Mouse (Mus musculus): ENCODE measurements at regions not wholly inside any gene's neighbourhood (a gene's known extent, or its start where the extent isn't known, plus 50 kb on each side); places are given as distances from the start of the nearest gene placed in this dataset.
"Not testable (repeated sequence)": the region's sequence is repeated elsewhere in the genome, so short reads cannot be mapped to it uniquely, and the experiment has no call there.

GRCm38 (mm10) chr14:17427751-17428150 is 232.3 kb upstream of the Thrb start:
- 65% methylated on average over 1 of the region's 1 CpGs for WGBS
- H3K4me3 ChIP-seq: no peak overlapping the region
- DNase-seq (ENCODE audit: low spot score): no peak

GRCm38 (mm10) chr14:17429157-17429556 is 230.9 kb upstream of the Thrb start:
- DNase-seq (ENCODE audit: low spot score): no peak
- no peaks in the 10 kb centered on the region for H3K36me3 ChIP-seq
- no peak overlapping the region for H3K4me3 ChIP-seq
- 0 out of 2 replicates have a peak, but pooled peaks cover 5% of the 10 kb centered on the region for H3K4me1 ChIP-seq
- H3K9me3 ChIP-seq: no peaks in the 10 kb centered on the region
- 72% methylated on average over 3 of the region's 3 CpGs for WGBS
- no peak overlapping the region for H3K27ac ChIP-seq
- H3K27me3 ChIP-seq (ENCODE audit: insufficient read depth, poor library complexity, severe bottlenecking): no peaks in the 10 kb centered on the region

More at GRCm38 (mm10) chr14:17427751-17428150, 232.3 kb upstream of the Thrb start:
- Histone ChIP-seq H3K9me3 (no peaks in the 10 kb centered on the region), H3K36me3 (no peaks in the 10 kb centered on the region), H3K27ac (no peak overlapping the region), H3K27me3 (ENCODE audit: insufficient read depth, poor library complexity, severe bottlenecking) (no peaks in the 10 kb centered on the region), H3K4me1 (0 out of 2 replicates have a peak, but pooled peaks cover 5% of the 10 kb centered on the region)

- H3K27ac ChIP-seq: no peak overlapping the region
- no peaks in the 10 kb centered on the region for H3K27me3 ChIP-seq (ENCODE audit: insufficient read depth, poor library complexity, severe bottlenecking)
- H3K36me3 ChIP-seq: no peaks in the 10 kb centered on the region
- H3K9me3 ChIP-seq: no peaks in the 10 kb centered on the region
- H3K4me3 ChIP-seq: no peak overlapping the region
- 77% methylated on average over 1 of the region's 1 CpGs for WGBS
- 0 out of 2 replicates have a peak, but pooled peaks cover 5% of the 10 kb centered on the region for H3K4me1 ChIP-seq
- no peak for DNase-seq (ENCODE audit: low spot score)
These were observed 226.7 kb upstream of the Thrb start for GRCm38 (mm10) chr14:17433346-17433745.

GRCm38 (mm10) chr14:17457946-17458345 is 202.1 kb upstream of the Thrb start:
- no peaks in the 10 kb centered on the region for H3K9me3 ChIP-seq
- H3K27me3 ChIP-seq (ENCODE audit: insufficient read depth, poor library complexity, severe bottlenecking): no peaks in the 10 kb centered on the region
- no peak overlapping the region for H3K27ac ChIP-seq
- H3K36me3 ChIP-seq: no peaks in the 10 kb centered on the region
- H3K4me1 ChIP-seq: no peaks in the 10 kb centered on the region
- H3K4me3 ChIP-seq: no peak overlapping the region
- 79% methylated on average over 2 of the region's 2 CpGs for WGBS
- DNase-seq (ENCODE audit: low spot score): no peak

- no peak overlapping the region for H3K4me3 ChIP-seq
- H3K27me3 ChIP-seq (ENCODE audit: insufficient read depth, poor library complexity, severe bottlenecking): no peaks in the 10 kb centered on the region
- no peaks in the 10 kb centered on the region for H3K36me3 ChIP-seq
- 84% methylated on average over 1 of the region's 1 CpGs for WGBS
- no peak overlapping the region for H3K27ac ChIP-seq
- no peak for DNase-seq (ENCODE audit: low spot score)
- H3K4me1 ChIP-seq: no peaks in the 10 kb centered on the region
- H3K9me3 ChIP-seq: no peaks in the 10 kb centered on the region
These were observed 181.1 kb upstream of the Thrb start for GRCm38 (mm10) chr14:17478963-17479362.

- Histone ChIP-seq H3K4me3 (no peak overlapping the region), H3K27ac (no peak overlapping the region), H3K27me3 (ENCODE audit: insufficient read depth, poor library complexity, severe bottlenecking) (no peaks in the 10 kb centered on the region), H3K4me1 (no peaks in the 10 kb centered on the region), H3K36me3 (no peaks in the 10 kb centered on the region), H3K9me3 (no peaks in the 10 kb centered on the region)
- no peak for DNase-seq (ENCODE audit: low spot score)
These were observed 175.2 kb upstream of the Thrb start for GRCm38 (mm10) chr14:17484866-17485265.

GRCm38 (mm10) chr14:17513756-17514155 is 146.3 kb upstream of the Thrb start:
- WGBS: 46% methylated on average over 1 of the region's 1 CpGs

GRCm38 (mm10) chr14:17522696-17523095 is 137.4 kb upstream of the Thrb start:
- Histone ChIP-seq H3K9me3 (no peaks in the 10 kb centered on the region), H3K27me3 (ENCODE audit: insufficient read depth, poor library complexity, severe bottlenecking) (no peaks in the 10 kb centered on the region), H3K4me1 (no peaks in the 10 kb centered on the region), H3K4me3 (no peak overlapping the region), H3K27ac (no peak overlapping the region), H3K36me3 (no peaks in the 10 kb centered on the region)
- DNase-seq (ENCODE audit: low spot score): no peak
- 81% methylated on average over 3 of the region's 3 CpGs for WGBS

More at GRCm38 (mm10) chr14:17513756-17514155, 146.3 kb upstream of the Thrb start:
- no peaks in the 10 kb centered on the region for H3K36me3 ChIP-seq
- H3K4me1 ChIP-seq: no peaks in the 10 kb centered on the region
- no peak overlapping the region for H3K4me3 ChIP-seq
- no peak overlapping the region for H3K27ac ChIP-seq
- no peaks in the 10 kb centered on the region for H3K9me3 ChIP-seq
- DNase-seq (ENCODE audit: low spot score): no peak
- no peaks in the 10 kb centered on the region for H3K27me3 ChIP-seq (ENCODE audit: insufficient read depth, poor library complexity, severe bottlenecking)

- no peaks in the 10 kb centered on the region for H3K9me3 ChIP-seq
- DNase-seq (ENCODE audit: low spot score): no peak
- H3K4me1 ChIP-seq: no peaks in the 10 kb centered on the region
- no peak overlapping the region for H3K27ac ChIP-seq
- no peaks in the 10 kb centered on the region for H3K36me3 ChIP-seq
- WGBS: 78% methylated on average over 4 of the region's 4 CpGs
- H3K4me3 ChIP-seq: no peak overlapping the region
- H3K27me3 ChIP-seq (ENCODE audit: insufficient read depth, poor library complexity, severe bottlenecking): no peaks in the 10 kb centered on the region
These were observed 136.1 kb upstream of the Thrb start for GRCm38 (mm10) chr14:17523916-17524315.

GRCm38 (mm10) chr14:17539322-17539721 is 120.7 kb upstream of the Thrb start:
- no peak overlapping the region for H3K27ac ChIP-seq
- DNase-seq (ENCODE audit: low spot score): no peak
- no peak overlapping the region for H3K4me3 ChIP-seq
- 82% methylated on average over 1 of the region's 1 CpGs for whole genome bisulfite sequencing
- no peaks in the 10 kb centered on the region for H3K9me3 ChIP-seq
- H3K27me3 ChIP-seq (ENCODE audit: insufficient read depth, poor library complexity, severe bottlenecking): no peaks in the 10 kb centered on the region
- H3K36me3 ChIP-seq: no peaks in the 10 kb centered on the region
- no peaks in the 10 kb centered on the region for H3K4me1 ChIP-seq

- H3K27ac ChIP-seq: no peak overlapping the region
- H3K4me3 ChIP-seq: no peak overlapping the region
- no peaks in the 10 kb centered on the region for H3K9me3 ChIP-seq
- 82% methylated on average over 1 of the region's 1 CpGs for WGBS
- H3K4me1 ChIP-seq: no peaks in the 10 kb centered on the region
- no peak for DNase-seq (ENCODE audit: low spot score)
- H3K27me3 ChIP-seq (ENCODE audit: insufficient read depth, poor library complexity, severe bottlenecking): no peaks in the 10 kb centered on the region
- no peaks in the 10 kb centered on the region for H3K36me3 ChIP-seq
These were observed 103.6 kb upstream of the Thrb start for GRCm38 (mm10) chr14:17556458-17556857.

GRCm38 (mm10) chr14:17560001-17560400 is 100.1 kb upstream of the Thrb start:
- not testable (repeated sequence) for H3K4me3 ChIP-seq; DNase-seq (ENCODE audit: low spot score); H3K27ac ChIP-seq; H3K27me3 ChIP-seq (ENCODE audit: insufficient read depth, poor library complexity, severe bottlenecking); H3K36me3 ChIP-seq; H3K9me3 ChIP-seq; H3K4me1 ChIP-seq
- WGBS: 43% methylated on average over 3 of the region's 3 CpGs

GRCm38 (mm10) chr14:17567927-17568326 is 92.1 kb upstream of the Thrb start:
- H3K36me3 ChIP-seq: no peaks in the 10 kb centered on the region
- no peak overlapping the region for H3K4me3 ChIP-seq
- no peaks in the 10 kb centered on the region for H3K27me3 ChIP-seq (ENCODE audit: insufficient read depth, poor library complexity, severe bottlenecking)
- H3K9me3 ChIP-seq: no peaks in the 10 kb centered on the region
- H3K27ac ChIP-seq: no peak overlapping the region
- 71% methylated on average over 1 of the region's 1 CpGs for WGBS
- H3K4me1 ChIP-seq: no peaks in the 10 kb centered on the region
- no peak for DNase-seq (ENCODE audit: low spot score)

- WGBS: 59% methylated on average over 2 of the region's 2 CpGs
- no peak for DNase-seq (ENCODE audit: low spot score)
These were observed 90.9 kb upstream of the Thrb start for GRCm38 (mm10) chr14:17569087-17569636.

More at GRCm38 (mm10) chr14:17569087-17569636, 90.9 kb upstream of the Thrb start:
- no peaks in the 10 kb centered on the region for H3K9me3 ChIP-seq
- no peaks in the 10 kb centered on the region for H3K4me1 ChIP-seq
- no peak overlapping the region for H3K27ac ChIP-seq
- H3K27me3 ChIP-seq (ENCODE audit: insufficient read depth, poor library complexity, severe bottlenecking): no peaks in the 10 kb centered on the region
- no peaks in the 10 kb centered on the region for H3K36me3 ChIP-seq
- no peak overlapping the region for H3K4me3 ChIP-seq

Measured in heart, embryonic 10.5 days (tissue).